Mouse (Mus musculus): ENCODE data around the gene Frat1. TPM values are rescaled to one million over a fixed set of nuclear protein-coding genes. Genes with fewer than 3 reads are reported as not detected.

Gene Frat1
- total and polyA plus RNA-seq, 2 experiments from 2014 or later, result 26.6 to 27.0 TPM

DNA sequence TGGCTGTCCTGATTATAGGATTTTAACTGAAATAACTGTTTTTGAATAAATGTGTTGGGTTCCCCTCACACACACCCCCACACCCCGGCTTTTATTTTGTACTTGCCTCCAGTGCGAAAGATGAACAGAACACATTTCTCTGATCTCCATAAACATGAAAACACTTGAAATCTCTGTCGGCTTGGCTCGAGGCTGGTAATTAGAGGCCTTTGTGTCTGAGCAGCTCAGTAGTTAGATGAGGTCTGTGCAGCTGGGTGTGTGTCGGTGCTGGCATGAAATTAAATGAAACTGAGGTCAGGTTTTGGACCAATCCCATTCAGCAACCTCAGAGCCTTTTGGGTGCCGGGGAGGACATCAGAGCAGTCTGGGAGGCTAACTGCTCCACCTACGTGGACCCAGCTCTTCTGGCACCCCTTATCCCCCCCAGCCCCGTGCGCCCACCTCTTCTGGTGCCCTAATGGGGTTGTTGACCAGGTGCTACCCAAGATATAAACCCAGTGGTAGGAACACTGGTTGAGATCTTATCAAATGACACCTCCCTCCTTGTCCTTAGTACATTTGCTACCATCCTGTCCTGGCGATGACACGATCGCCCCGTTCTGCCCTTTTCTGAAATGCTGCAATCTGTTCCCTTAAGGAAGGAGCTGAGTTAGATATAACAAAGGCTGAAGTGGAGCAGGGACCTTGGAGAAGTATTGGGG is 2.9 kb downstream of the Frat1 start:
- no peak for TF ChIP-seq CTCF (IDR thresholded peaks at IDR 0.05; ENCODE audit: low read depth)
- no peaks in the 10 kb centered on the region for H3K36me3 ChIP-seq (ENCODE audit: insufficient read depth, low read length)
- ATAC-seq (no peak), DNase-seq (ENCODE audit: low spot score) (no peak)
- peak overlapping the region; percentile 91 for H3K4me2 ChIP-seq (ENCODE audit: low read depth, low read length)
- WGBS, result 64% methylated on average over 13 of the region's 13 CpGs
- H3K4me1 ChIP-seq (ENCODE audit: insufficient read depth, low read length), result peaks cover 13% of the 10 kb centered on the region; the same call in 1 of the 2 replicates
- H3K9me3 ChIP-seq (ENCODE audit: low read length), result no peaks in the 10 kb centered on the region
- no peak overlapping the region for H3K27ac ChIP-seq
- H3K9ac ChIP-seq (replicated peaks; ENCODE audit: low read length), result no peak overlapping the region; the same call in 1 of the 2 replicates
- no peaks in the 10 kb centered on the region for H3K27me3 ChIP-seq (ENCODE audit: insufficient read depth, low read length)
- 0 out of 2 replicates have a peak overlapping the region, but pooled peaks have one; percentile 71 for H3K4me3 ChIP-seq (ENCODE audit: low read length)

DNA sequence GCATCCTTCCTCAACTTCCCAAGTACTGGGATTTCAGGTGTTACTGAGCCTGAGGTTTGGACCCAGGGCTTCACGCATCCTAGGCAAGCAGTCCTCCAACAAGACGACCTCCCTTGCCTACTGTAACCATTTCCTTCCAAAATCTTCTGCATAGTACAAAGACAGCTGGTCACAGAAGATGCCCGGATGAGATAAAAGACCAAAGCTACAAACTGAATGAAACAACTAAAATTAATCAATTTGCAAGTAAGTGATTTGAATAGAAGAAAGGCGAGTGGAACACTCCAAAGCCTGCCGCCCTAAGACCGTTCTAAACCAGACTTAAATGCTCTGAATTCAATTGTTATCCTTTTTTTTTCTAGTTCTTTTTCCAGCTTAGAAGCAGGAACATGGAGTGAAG is 5.6 kb downstream of the Frat1 start:
- Histone ChIP-seq H3K4me2 (ENCODE audit: low read depth, low read length) (peak overlapping the region; percentile 35), H3K4me3 (ENCODE audit: low read length) (no peak overlapping the region), H3K4me1 (ENCODE audit: insufficient read depth, low read length) (peaks cover 13% of the 10 kb centered on the region; the same call in 1 of the 2 replicates), H3K27me3 (ENCODE audit: insufficient read depth, low read length) (no peaks in the 10 kb centered on the region), H3K9ac (replicated peaks; ENCODE audit: low read length) (no peak overlapping the region), H3K36me3 (ENCODE audit: insufficient read depth, low read length) (no peaks in the 10 kb centered on the region), H3K9me3 (ENCODE audit: low read length) (no peaks in the 10 kb centered on the region), H3K27ac (0 out of 2 replicates have a peak overlapping the region, but pooled peaks have one; percentile 5)
- ATAC-seq (no peak), DNase-seq (ENCODE audit: low spot score) (no peak)
- TF ChIP-seq CTCF (IDR thresholded peaks at IDR 0.05; ENCODE audit: low read depth), result no peak
- WGBS, result 45% methylated on average over 6 of the region's 6 CpGs

DNA sequence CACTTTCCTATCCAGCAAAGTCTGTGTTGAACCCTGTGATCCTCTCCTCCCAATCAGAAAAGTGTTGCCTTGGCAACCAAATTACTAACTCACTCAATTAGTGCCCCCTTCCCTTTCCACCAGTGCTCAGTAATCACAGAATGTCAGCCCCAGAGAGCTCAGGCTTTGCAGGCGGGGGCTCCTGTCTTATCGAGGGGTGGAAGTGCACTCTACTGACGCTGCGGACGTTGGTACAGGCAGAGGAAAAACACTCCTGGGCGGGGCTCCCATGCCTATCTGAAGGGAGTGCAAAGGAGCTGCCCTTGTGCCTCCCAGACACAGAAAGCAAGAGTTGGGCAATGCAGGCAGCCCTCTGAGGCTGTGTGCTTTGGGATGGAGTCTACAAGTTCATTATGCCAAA is 6.0 kb downstream of the Frat1 start:
- Histone ChIP-seq H3K4me3 (ENCODE audit: low read length) (no peak overlapping the region), H3K27ac (0 out of 2 replicates have a peak overlapping the region, but pooled peaks have one; percentile 5), H3K4me2 (ENCODE audit: low read depth, low read length) (peak overlapping the region; percentile 35), H3K36me3 (ENCODE audit: insufficient read depth, low read length) (no peaks in the 10 kb centered on the region), H3K4me1 (ENCODE audit: insufficient read depth, low read length) (peaks cover 13% of the 10 kb centered on the region; the same call in 1 of the 2 replicates), H3K9me3 (ENCODE audit: low read length) (no peaks in the 10 kb centered on the region), H3K9ac (replicated peaks; ENCODE audit: low read length) (no peak overlapping the region), H3K27me3 (ENCODE audit: insufficient read depth, low read length) (no peaks in the 10 kb centered on the region)
- DNase-seq (ENCODE audit: low spot score) (peak; percentile 69), ATAC-seq (peak; percentile 63)
- WGBS, result 2% methylated on average over 6 of the region's 6 CpGs
- TF ChIP-seq CTCF (IDR thresholded peaks at IDR 0.05; ENCODE audit: low read depth), result no peak

DNA sequence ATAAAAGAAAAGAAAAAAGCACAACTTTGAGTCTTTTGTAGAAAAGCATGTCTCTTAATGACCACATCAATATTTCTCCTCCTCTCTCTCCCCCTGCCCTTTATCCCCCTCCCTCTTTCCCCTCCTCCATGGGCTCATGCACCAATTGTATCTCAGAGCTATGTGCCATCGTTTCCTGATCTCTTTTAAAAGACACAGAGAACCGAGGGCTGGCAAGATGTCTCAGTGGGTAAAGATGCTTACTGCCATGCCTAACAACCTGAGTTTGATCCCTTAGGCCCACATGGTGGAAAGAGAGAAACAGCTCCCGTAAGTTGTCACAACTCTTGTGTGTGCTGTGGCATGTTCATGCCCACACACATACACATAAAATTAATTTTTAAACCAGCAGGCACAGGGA is 6.9 kb downstream of the Frat1 start:
- H3K36me3 ChIP-seq (ENCODE audit: insufficient read depth, low read length), result no peaks in the 10 kb centered on the region
- no peak for TF ChIP-seq CTCF (IDR thresholded peaks at IDR 0.05; ENCODE audit: low read depth)
- no peak overlapping the region for H3K4me2 ChIP-seq (ENCODE audit: low read depth, low read length)
- H3K27ac ChIP-seq, result no peak overlapping the region
- DNase-seq (ENCODE audit: low spot score) (no peak), ATAC-seq (no peak)
- H3K9me3 ChIP-seq (ENCODE audit: low read length), result no peaks in the 10 kb centered on the region
- 49% methylated on average over 3 of the region's 3 CpGs for WGBS
- H3K4me3 ChIP-seq (ENCODE audit: low read length), result no peak overlapping the region
- no peak overlapping the region for H3K9ac ChIP-seq (replicated peaks; ENCODE audit: low read length)
- peaks cover 10% of the 10 kb centered on the region; the same call in 1 of the 2 replicates for H3K4me1 ChIP-seq (ENCODE audit: insufficient read depth, low read length)
- H3K27me3 ChIP-seq (ENCODE audit: insufficient read depth, low read length), result no peaks in the 10 kb centered on the region

DNA sequence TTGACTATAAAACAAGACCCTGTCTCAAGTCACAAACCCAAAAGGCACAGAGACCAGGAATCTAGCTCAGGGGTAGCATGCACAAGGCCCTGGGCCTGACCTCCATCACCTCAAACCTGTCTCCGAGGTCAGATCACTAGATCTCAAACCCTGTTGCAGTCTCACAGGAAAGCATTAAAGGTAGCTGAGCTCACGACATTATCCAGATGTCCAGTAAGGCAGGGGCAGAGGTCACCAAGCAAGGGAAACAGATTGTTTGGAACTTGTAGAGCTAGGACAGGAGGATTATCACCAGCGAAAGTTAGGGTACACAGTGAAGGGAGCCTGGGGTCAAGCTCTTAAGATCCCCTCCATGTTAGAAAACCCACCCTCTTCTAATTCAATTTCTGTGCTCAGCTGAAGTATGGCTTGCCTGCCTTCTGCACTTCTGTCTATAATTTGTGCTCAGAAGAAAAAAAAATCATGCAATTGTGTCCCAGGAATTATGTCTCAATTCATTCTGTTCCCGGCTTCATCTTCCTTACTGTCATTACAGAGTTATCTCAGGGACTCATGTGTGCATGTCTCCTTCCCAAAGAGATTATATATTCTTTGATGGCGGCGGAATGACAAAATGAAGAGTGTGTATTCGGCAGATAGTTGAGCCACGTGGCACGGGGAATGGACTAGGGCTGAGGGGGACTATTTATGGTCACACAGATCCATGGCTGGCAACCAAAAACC is 7.6 kb downstream of the Frat1 start:
- ATAC-seq (no peak), DNase-seq (ENCODE audit: low spot score) (no peak)
- H3K36me3 ChIP-seq (ENCODE audit: insufficient read depth, low read length), result no peaks in the 10 kb centered on the region
- TF ChIP-seq CTCF (IDR thresholded peaks at IDR 0.05; ENCODE audit: low read depth), result no peak
- H3K4me1 ChIP-seq (ENCODE audit: insufficient read depth, low read length), result peaks cover 6% of the 10 kb centered on the region; the same call in 1 of the 2 replicates
- no peak overlapping the region for H3K4me2 ChIP-seq (ENCODE audit: low read depth, low read length)
- no peak overlapping the region for H3K4me3 ChIP-seq (ENCODE audit: low read length)
- H3K9ac ChIP-seq (replicated peaks; ENCODE audit: low read length), result no peak overlapping the region
- no peak overlapping the region for H3K27ac ChIP-seq
- H3K27me3 ChIP-seq (ENCODE audit: insufficient read depth, low read length), result no peaks in the 10 kb centered on the region
- H3K9me3 ChIP-seq (ENCODE audit: low read length), result no peaks in the 10 kb centered on the region
- 78% methylated on average over 9 of the region's 9 CpGs for WGBS

DNA sequence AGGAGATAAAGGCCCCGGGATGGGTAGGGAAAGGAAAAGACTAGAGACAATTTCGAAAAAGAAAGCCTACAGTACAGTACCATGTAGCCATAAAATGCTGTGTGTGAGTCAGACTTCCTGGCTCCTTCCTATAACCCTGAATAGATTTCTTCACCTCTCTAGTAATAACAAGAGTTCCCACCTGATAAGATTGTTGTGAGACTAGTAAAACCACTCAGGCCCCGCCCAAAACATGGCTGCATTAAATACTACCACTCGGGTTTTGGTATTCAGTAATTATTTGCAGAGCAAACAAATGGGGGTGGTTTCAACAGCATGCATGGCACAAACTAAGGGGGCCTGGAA is 8.1 kb downstream of the Frat1 start:
- Histone ChIP-seq H3K36me3 (ENCODE audit: insufficient read depth, low read length) (no peaks in the 10 kb centered on the region), H3K27me3 (ENCODE audit: insufficient read depth, low read length) (no peaks in the 10 kb centered on the region), H3K27ac (no peak overlapping the region), H3K4me3 (ENCODE audit: low read length) (no peak overlapping the region), H3K4me2 (ENCODE audit: low read depth, low read length) (no peak overlapping the region), H3K9me3 (ENCODE audit: low read length) (no peaks in the 10 kb centered on the region), H3K4me1 (ENCODE audit: insufficient read depth, low read length) (peaks cover 2% of the 10 kb centered on the region; the same call in 1 of the 2 replicates), H3K9ac (replicated peaks; ENCODE audit: low read length) (no peak overlapping the region)
- TF ChIP-seq CTCF (IDR thresholded peaks at IDR 0.05; ENCODE audit: low read depth), result no peak
- WGBS, result 73% methylated on average over 4 of the region's 4 CpGs
- DNase-seq (ENCODE audit: low spot score), result no peak
- no peak for ATAC-seq
